Mouse (Mus musculus) testis, adult 2 months (tissue): ENCODE measurements around the gene Umad1.

Source experiments
- CTCF ChIP-seq: fragments of 200-500 bp; IDR thresholded peaks from 2 replicates; pipeline ENCODE4 v1.5.1; 2012; ENCODE audit warnings: low read depth, mild to moderate bottlenecking, inconsistent platforms, low read length, moderate library complexity; ENCODE audit not compliant: control insufficient read depth, insufficient read depth, insufficient replicate concordance
- POLR2A ChIP-seq: fragments of 200-500 bp; IDR thresholded peaks from 2 replicates; pipeline ENCODE4 v1.6.1; 2012; ENCODE audit warnings: low read depth, mild to moderate bottlenecking, inconsistent platforms, low read length, moderate library complexity; ENCODE audit not compliant: control insufficient read depth

DNA sequence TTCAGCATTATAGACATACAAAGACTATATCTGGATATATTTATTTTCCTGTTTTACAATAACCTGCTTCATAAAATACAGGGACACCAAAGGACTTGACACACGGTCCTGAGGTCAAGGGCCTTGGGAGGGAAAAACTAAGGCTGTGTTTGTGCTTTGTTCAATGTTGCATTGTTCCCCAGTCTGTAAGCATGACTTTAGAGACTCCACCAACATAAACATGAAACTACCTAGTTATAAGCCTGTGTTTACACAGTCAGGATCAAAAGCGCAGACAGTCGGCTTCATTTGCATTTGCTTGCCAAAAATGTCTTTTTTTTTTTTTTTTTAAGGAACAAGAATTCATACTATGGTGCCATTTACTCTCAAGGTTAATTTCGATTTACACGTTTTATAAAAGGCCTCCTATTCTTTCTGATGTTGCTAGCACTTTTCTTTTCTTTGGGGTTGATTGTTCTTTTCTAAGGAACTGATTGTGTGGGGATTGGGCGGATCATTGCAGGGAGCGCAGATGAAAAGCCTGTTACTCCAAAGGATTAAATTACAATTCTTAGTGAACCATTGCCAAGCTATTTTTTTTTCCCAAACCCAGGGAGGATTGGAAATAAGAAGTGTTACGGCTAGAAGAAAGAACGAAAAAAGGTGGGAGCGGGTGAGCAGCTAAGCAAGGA, 208.7 kb downstream of the Umad1 start:
- TF ChIP-seq CTCF: no peak
- TF ChIP-seq POLR2A: no peak
